Mouse (Mus musculus) ZHBTc4 (cell line): ENCODE measurements around the gene D430019H16Rik.

Source experiments
- DNase-seq: peaks from one replicate; pipeline ENCODE4 v3.0.0-alpha.2; 2011; ENCODE audit warnings: low read depth, low spot score

The D430019H16Rik gene

DNA sequence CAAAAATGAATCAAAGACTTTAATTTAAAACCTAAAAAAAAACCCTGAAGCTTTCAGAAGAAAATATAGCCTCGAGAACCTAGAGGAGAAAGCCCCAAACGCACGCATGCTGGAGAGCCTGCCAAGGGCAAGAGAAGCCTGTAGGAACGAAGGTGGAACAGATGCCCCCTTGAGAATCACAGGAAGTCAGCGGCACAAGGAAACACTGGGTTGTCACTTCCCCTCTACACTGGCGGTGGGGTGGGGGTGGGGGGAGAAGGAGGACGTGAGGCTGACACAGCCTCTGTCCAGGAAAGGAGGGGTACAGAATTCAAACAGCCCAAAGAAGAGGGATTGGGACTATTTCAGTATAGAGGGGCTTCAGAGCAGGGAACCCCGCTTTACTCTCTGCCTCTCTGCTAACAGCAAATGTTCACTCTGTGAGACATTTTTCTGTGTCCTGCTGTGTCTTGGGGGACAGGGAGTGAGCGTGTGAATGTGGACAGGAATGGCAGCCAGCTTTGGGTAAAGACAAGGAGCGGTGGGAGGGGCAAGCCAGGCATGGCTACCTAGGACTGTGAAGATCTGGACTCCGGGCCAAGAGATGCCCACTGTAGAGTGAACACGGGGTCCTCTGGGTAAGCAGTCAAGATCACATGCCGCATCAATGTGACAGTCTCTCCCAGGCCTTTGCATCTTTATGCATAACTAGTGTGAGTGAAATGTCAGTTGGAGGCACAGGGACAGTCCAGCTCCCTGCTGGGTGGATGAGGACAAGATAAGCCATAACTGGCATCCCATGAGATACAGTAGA, 82.5 kb downstream of the D430019H16Rik start:
- no peak for DNase-seq

DNA sequence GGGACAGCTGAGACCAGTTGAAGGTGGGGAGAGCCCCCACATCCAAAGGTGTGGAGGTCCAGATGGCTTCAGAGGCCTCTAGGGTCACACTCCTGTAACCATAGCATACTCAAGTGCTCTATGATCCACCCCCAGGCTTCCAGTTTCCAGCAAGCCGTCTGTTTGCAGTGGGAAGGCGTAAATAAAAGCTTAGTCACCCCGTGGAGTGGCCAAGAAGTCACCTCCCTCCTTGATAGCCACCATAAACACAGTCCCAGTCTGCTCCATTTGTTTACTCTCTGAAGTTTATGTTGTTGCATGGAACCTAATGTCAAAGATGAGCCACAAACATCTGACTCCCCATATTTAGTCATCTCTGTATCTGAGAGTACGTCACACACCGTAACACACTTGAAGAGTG, 83.5 kb downstream of the D430019H16Rik start:
- no peak for DNase-seq

DNA sequence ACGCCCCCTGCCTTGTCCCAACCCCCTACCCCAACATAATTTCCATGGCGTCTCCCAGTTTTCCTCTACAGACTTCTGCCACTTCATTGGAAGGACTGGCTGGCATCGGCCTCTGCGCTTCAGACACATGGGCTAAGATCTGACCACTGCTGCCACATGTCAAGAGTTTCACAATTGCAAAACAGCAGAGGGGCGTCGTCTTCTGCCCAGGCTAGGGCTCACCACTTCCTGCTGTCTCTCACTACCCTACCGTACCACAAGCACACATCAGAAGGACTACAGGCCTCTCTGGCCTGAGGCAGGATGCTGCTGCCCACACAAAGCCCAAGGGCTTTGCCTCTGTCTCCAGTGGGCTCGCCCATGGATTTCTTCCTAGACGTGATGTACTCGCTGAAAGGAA, 86.0 kb downstream of the D430019H16Rik start:
- no peak for DNase-seq

GRCm38 (mm10) chr12:105541590-105542402, 88.1 kb downstream of the D430019H16Rik start:
- no peak for DNase-seq

DNA sequence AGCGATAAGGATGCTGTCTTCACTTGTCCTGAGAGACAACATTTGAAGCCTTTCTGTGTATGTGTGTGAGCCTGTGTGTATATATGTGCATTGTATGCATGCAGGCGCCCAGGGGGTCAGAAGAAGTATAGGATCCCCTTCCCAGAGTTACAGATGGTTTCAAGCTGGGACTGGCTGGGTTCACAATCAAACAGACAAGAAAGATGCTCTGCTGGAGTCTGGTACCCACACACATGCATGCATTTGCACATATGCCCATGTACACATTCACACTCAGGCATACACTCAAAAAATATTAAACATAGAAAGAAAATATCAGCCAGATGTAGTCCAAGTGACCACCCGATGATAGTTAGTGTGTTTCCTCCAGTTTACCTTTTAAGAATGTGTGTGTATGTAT, 88.9 kb downstream of the D430019H16Rik start:
- DNase-seq, result no peak
